Mouse (Mus musculus) hindbrain, embryonic 13.5 days (tissue): ENCODE measurements around the gene Trp73. TPM values are rescaled to one million over a fixed set of nuclear protein-coding genes. Genes with fewer than 3 reads are reported as not detected.

Experiments used
- ATAC-seq: fragments of 200-750 bp; cut with Nextera tagmentation; 2 replicates; pipeline ENCODE4 v1.8.0; 2017; ENCODE audit warnings: moderate TSS enrichment; ENCODE audit not compliant: low FRiP score
- H3K27ac ChIP-seq: fragments of 300-500 bp; sonication (generic); 2 replicates; pipeline ENCODE4 v1.5.1; 2015; ENCODE audit warnings: inconsistent platforms, mild to moderate bottlenecking, moderate library complexity
- H3K27me3 ChIP-seq: fragments of 300-500 bp; sonication (generic); 2 replicates; pipeline ENCODE4 v1.6.1; 2015; ENCODE audit warnings: mild to moderate bottlenecking, inconsistent platforms
- H3K36me3 ChIP-seq: fragments of 300-500 bp; sonication (generic); 2 replicates; pipeline ENCODE4 v1.6.1; 2015; ENCODE audit warnings: mild to moderate bottlenecking, inconsistent platforms
- H3K4me1 ChIP-seq: fragments of 300-500 bp; sonication (generic); replicated peaks from 2 replicates; pipeline ENCODE4 v1.6.1; 2015; ENCODE audit warnings: inconsistent platforms
- H3K4me2 ChIP-seq: fragments of 300-500 bp; sonication (generic); 2 replicates; pipeline ENCODE4 v1.6.1; 2015; ENCODE audit warnings: inconsistent platforms, mild to moderate bottlenecking, moderate library complexity
- H3K4me3 ChIP-seq: fragments of 300-500 bp; sonication (generic); 2 replicates; pipeline ENCODE4 v1.5.1; 2015; ENCODE audit warnings: mild to moderate bottlenecking, inconsistent platforms
- H3K9ac ChIP-seq: fragments of 300-500 bp; sonication (generic); 2 replicates; pipeline ENCODE4 v1.6.1; 2015; ENCODE audit warnings: mild to moderate bottlenecking, inconsistent platforms
- H3K9me3 ChIP-seq: fragments of 300-500 bp; sonication (generic); 2 replicates; pipeline ENCODE4 v1.6.1; 2016; ENCODE audit warnings: inconsistent platforms
- WGBS: fragments of 180-500 bp; shearing (Covaris S2); methylation state at CpG from one replicate; pipeline ENCODE4 v1.1.7; 2015; 5-methylcytosine and 5-hydroxymethylcytosine counted together
- polyA plus RNA-seq: library from polyadenylated mRNA; unstranded; fragments of >200 nt; fragmentation: Nextera tagmentation; extraction: Ambion mirVana; gene quantifications from 2 replicates; pipeline ENCODE4 v1.2.1, GENCODE M21; 2015

Gene Trp73
- polyA plus RNA-seq, 1 experiment from 2014 or later = 0.97 TPM

- Histone ChIP-seq H3K36me3 (peaks cover 7% of the 10 kb centered on the region), H3K9me3 (no peaks in the 10 kb centered on the region), H3K9ac (no peak overlapping the region), H3K4me1 (peaks cover 24% of the 10 kb centered on the region), H3K27ac (no peak overlapping the region), H3K4me3 (no peak overlapping the region), H3K27me3 (peaks cover under 1% of the 10 kb centered on the region), H3K4me2 (no peak overlapping the region)
- ATAC-seq = no peak
- WGBS = 14% methylated on average over 7 of the region's 7 CpGs
Observed at GRCm38 (mm10) chr4:154163296-154163695, 23.3 kb upstream of the Trp73 start.

- under 1% methylated on average over 66 of the region's 75 CpGs for WGBS
Observed at GRCm38 (mm10) chr4:154160538-154161390, 20.8 kb upstream of the Trp73 start, which contains the start of gene Tprgl. Tprgl (minus strand) TSS chr4:154160666.

GRCm38 (mm10) chr4:154159961-154160537, 20.0 kb upstream of the Trp73 start:
- peak; percentile 63 for ATAC-seq
- Histone ChIP-seq H3K27ac (peak overlapping the region; percentile 80), H3K9ac (peak overlapping the region; percentile 85), H3K36me3 (peaks cover 39% of the 10 kb centered on the region), H3K27me3 (no peaks in the 10 kb centered on the region), H3K4me3 (peak overlapping the region; percentile 91), H3K4me1 (peaks cover 27% of the 10 kb centered on the region), H3K4me2 (peak overlapping the region; percentile 79), H3K9me3 (no peaks in the 10 kb centered on the region)
- 1% methylated on average over 46 of the region's 47 CpGs for WGBS

More at GRCm38 (mm10) chr4:154160538-154161390, 20.8 kb upstream of the Trp73 start, which contains the start of gene Tprgl:
- Histone ChIP-seq H3K9me3 (no peaks in the 10 kb centered on the region), H3K36me3 (peaks cover 32% of the 10 kb centered on the region), H3K27me3 (no peaks in the 10 kb centered on the region), H3K4me2 (peak within 1 kb of the TSS; percentile 93), H3K4me1 (peaks cover 24% of the 10 kb centered on the region), H3K9ac (peak within 1 kb of the TSS; percentile 85), H3K27ac (peak within 1 kb of the TSS; percentile 80), H3K4me3 (peak within 1 kb of the TSS; percentile 91)
- ATAC-seq = peak; percentile 97

GRCm38 (mm10) chr4:154159002-154159401, 19.0 kb upstream of the Trp73 start:
- peak overlapping the region; percentile 91; the same call in 1 of the 2 replicates for H3K4me3 ChIP-seq
- H3K4me1 ChIP-seq = peaks cover 31% of the 10 kb centered on the region
- H3K27ac ChIP-seq = no peak overlapping the region
- peaks cover 50% of the 10 kb centered on the region for H3K36me3 ChIP-seq
- 17% methylated on average over 6 of the region's 6 CpGs for WGBS
- no peaks in the 10 kb centered on the region for H3K27me3 ChIP-seq
- H3K4me2 ChIP-seq = peak overlapping the region; percentile 79
- H3K9me3 ChIP-seq = no peaks in the 10 kb centered on the region
- peak; percentile 14; the same call in 1 of the 2 replicates for ATAC-seq
- H3K9ac ChIP-seq = no peak overlapping the region

- peaks cover 55% of the 10 kb centered on the region for H3K36me3 ChIP-seq
- ATAC-seq = no peak
Observed at GRCm38 (mm10) chr4:154157970-154158662, 18.1 kb upstream of the Trp73 start.

GRCm38 (mm10) chr4:154156050-154156449, 16.0 kb upstream of the Trp73 start:
- H3K36me3 ChIP-seq = peaks cover 76% of the 10 kb centered on the region
- WGBS = 87% methylated on average over 7 of the region's 7 CpGs

More at GRCm38 (mm10) chr4:154157970-154158662, 18.1 kb upstream of the Trp73 start:
- Histone ChIP-seq H3K27me3 (no peaks in the 10 kb centered on the region), H3K9ac (no peak overlapping the region), H3K9me3 (no peaks in the 10 kb centered on the region), H3K27ac (no peak overlapping the region), H3K4me1 (peaks cover 31% of the 10 kb centered on the region), H3K4me2 (no peak overlapping the region), H3K4me3 (no peak overlapping the region)
- WGBS = 96% methylated on average over 14 of the region's 14 CpGs

GRCm38 (mm10) chr4:154154104-154154503, 14.1 kb upstream of the Trp73 start:
- no peak for ATAC-seq
- WGBS = 72% methylated on average over 11 of the region's 11 CpGs
- H3K4me2 ChIP-seq = no peak overlapping the region
- no peaks in the 10 kb centered on the region for H3K9me3 ChIP-seq
- no peaks in the 10 kb centered on the region for H3K27me3 ChIP-seq
- H3K27ac ChIP-seq = no peak overlapping the region
- peaks cover 13% of the 10 kb centered on the region for H3K4me1 ChIP-seq
- no peak overlapping the region for H3K4me3 ChIP-seq
- peaks cover 94% of the 10 kb centered on the region for H3K36me3 ChIP-seq
- H3K9ac ChIP-seq = no peak overlapping the region

More at GRCm38 (mm10) chr4:154156050-154156449, 16.0 kb upstream of the Trp73 start:
- no peak overlapping the region for H3K9ac ChIP-seq
- H3K4me3 ChIP-seq = no peak overlapping the region
- no peak for ATAC-seq
- H3K27me3 ChIP-seq = no peaks in the 10 kb centered on the region
- H3K4me2 ChIP-seq = no peak overlapping the region
- no peak overlapping the region for H3K27ac ChIP-seq
- H3K4me1 ChIP-seq = peaks cover 24% of the 10 kb centered on the region
- no peaks in the 10 kb centered on the region for H3K9me3 ChIP-seq

GRCm38 (mm10) chr4:154146342-154146741, 6.3 kb upstream of the Trp73 start:
- Histone ChIP-seq H3K4me2 (no peak overlapping the region), H3K36me3 (peaks cover 48% of the 10 kb centered on the region), H3K27me3 (peaks cover 8% of the 10 kb centered on the region), H3K4me1 (peaks cover 16% of the 10 kb centered on the region), H3K9ac (no peak overlapping the region), H3K9me3 (no peaks in the 10 kb centered on the region), H3K27ac (no peak overlapping the region), H3K4me3 (no peak overlapping the region)
- 89% methylated on average over 10 of the region's 10 CpGs for WGBS
- no peak for ATAC-seq

- Histone ChIP-seq H3K27ac (no peak overlapping the region), H3K9ac (no peak overlapping the region), H3K4me2 (no peak overlapping the region), H3K27me3 (peaks cover 25% of the 10 kb centered on the region), H3K4me3 (no peak overlapping the region), H3K36me3 (peaks cover 32% of the 10 kb centered on the region), H3K4me1 (peaks cover 33% of the 10 kb centered on the region), H3K9me3 (no peaks in the 10 kb centered on the region)
- no peak for ATAC-seq
- WGBS = 86% methylated on average over 3 of the region's 3 CpGs
Observed at GRCm38 (mm10) chr4:154144712-154145111, 4.7 kb upstream of the Trp73 start.

GRCm38 (mm10) chr4:154142211-154143040, 2.4 kb upstream of the Trp73 start, which contains the start of gene Wrap73:
Wrap73 (plus strand) TSS chr4:154142372.
- ATAC-seq = peak; percentile 95
- H3K9me3 ChIP-seq = no peaks in the 10 kb centered on the region
- H3K27ac ChIP-seq = peak within 1 kb of the TSS; percentile 84
- H3K27me3 ChIP-seq = peaks cover 47% of the 10 kb centered on the region
- peaks cover 14% of the 10 kb centered on the region for H3K36me3 ChIP-seq
- WGBS = 3% methylated on average over 49 of the region's 49 CpGs
- H3K9ac ChIP-seq = peak within 1 kb of the TSS; percentile 83
- peaks cover 39% of the 10 kb centered on the region for H3K4me1 ChIP-seq
- H3K4me2 ChIP-seq = peak within 1 kb of the TSS; percentile 91
- peak within 1 kb of the TSS; percentile 81 for H3K4me3 ChIP-seq
